Mouse (Mus musculus) neural tube, embryonic 13.5 days (tissue): ENCODE measurements around the gene Cyp8b1. TPM values are rescaled to one million over a fixed set of nuclear protein-coding genes. Genes with fewer than 3 reads are reported as not detected.

Experiments used
- polyA plus RNA-seq: library from polyadenylated mRNA; unstranded; fragments of >200 nt; fragmentation: Nextera tagmentation; extraction: Ambion mirVana; gene quantifications from 2 replicates; pipeline ENCODE4 v1.2.1, GENCODE M21; 2015

Gene Cyp8b1
- polyA plus RNA-seq, 1 experiment from 2014 or later = not detected

Other genes with a start within 250 kb of the Cyp8b1 start
- 22.7 and 25.2 TPM in 2 replicates for gene Sec22c, start 210.8 kb downstream of the Cyp8b1 start, polyA plus RNA-seq
- 162 and 189 TPM in 2 replicates for gene Ss18l2, start 206.0 kb downstream of the Cyp8b1 start, polyA plus RNA-seq
- 56.5 and 58.6 TPM in 2 replicates for gene Nktr, start 197.1 kb downstream of the Cyp8b1 start, polyA plus RNA-seq
- gene Zfp651, start 157.0 kb downstream of the Cyp8b1 start, polyA plus RNA-seq = 18.2 and 19.2 TPM in 2 replicates
- gene Klhl40, start 138.7 kb downstream of the Cyp8b1 start, polyA plus RNA-seq = 0.95 and 2.0 TPM in 2 replicates
- gene Hhatl, start 123.8 kb downstream of the Cyp8b1 start, polyA plus RNA-seq = 0.10 and 0.37 TPM in 2 replicates
- gene Ccdc13, start 76.8 kb downstream of the Cyp8b1 start, polyA plus RNA-seq = 2.8 and 3.0 TPM in 2 replicates
- 129 and 150 TPM in 2 replicates for gene Higd1a, start 57.9 kb downstream of the Cyp8b1 start, polyA plus RNA-seq
- gene Ackr2, start 17.9 kb downstream of the Cyp8b1 start, polyA plus RNA-seq = 1.2 and 1.4 TPM in 2 replicates
- gene Fam198a, start 34.7 kb upstream of the Cyp8b1 start, polyA plus RNA-seq = 2.8 and 3.5 TPM in 2 replicates
- gene Pomgnt2, start 80.8 kb upstream of the Cyp8b1 start, polyA plus RNA-seq = 22.1 and 25.1 TPM in 2 replicates
- 60.2 and 62.8 TPM in 2 replicates for gene Snrk, start 201.0 kb upstream of the Cyp8b1 start, polyA plus RNA-seq